Mouse (Mus musculus): Measurements from ENCODE around the gene Hoxb4. TPM values are rescaled to one million over a fixed set of nuclear protein-coding genes. Genes with fewer than 3 reads are reported as not detected.

Gene Hoxb4
- 7.9 and 10.2 TPM in 2 replicates for polyA plus RNA-seq (2012; ENCODE audit: insufficient read depth, insufficient read length, missing spikeins)

- peak within 1 kb of the TSS; percentile 78 for H3K4me3 ChIP-seq (ENCODE audit: insufficient read depth, low read length)
- peaks cover 3% of the 10 kb centered on the region for H3K4me1 ChIP-seq (ENCODE audit: control insufficient read depth, insufficient read depth, low read length)
- no peak for TF ChIP-seq CTCF (IDR thresholded peaks at IDR 0.05; ENCODE audit: low read depth, low read length)
- no peak for TF ChIP-seq POLR2A (IDR thresholded peaks at IDR 0.05; ENCODE audit: borderline replicate concordance, low read depth, low read length)
- peak within 1 kb of the TSS; percentile 62 for H3K27ac ChIP-seq (ENCODE audit: insufficient read depth, low read depth, low read length)
These were observed at the start of gene Hoxb4 for GRCm38 (mm10) chr11:96317608-96318367. Hoxb4 (plus strand) TSS chr11:96318267.

DNA sequence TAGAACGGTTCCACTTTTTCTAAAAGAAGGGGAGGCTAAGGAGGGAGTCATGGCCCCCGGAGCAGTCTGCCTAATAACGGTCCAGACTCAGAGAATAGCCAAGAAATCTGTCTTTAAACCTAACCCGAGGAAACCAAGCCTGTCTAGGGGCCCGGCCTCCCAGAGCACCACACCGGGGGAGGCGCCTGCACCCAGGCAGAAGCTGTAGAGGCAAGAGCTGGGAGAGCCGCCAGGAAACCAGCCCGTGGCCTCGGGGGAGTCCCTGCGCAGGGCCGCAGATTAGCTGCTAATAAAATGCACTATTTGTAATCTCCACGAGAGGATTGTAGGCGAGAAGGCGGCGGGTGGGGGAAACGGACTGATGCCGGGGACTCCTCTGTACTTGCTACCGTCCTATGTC, 48.2 kb upstream of the Hoxb4 start:
- H3K27ac ChIP-seq (ENCODE audit: insufficient read depth, low read depth, low read length), result no peak overlapping the region

GRCm38 (mm10) chr11:96270996-96271540, 47.0 kb upstream of the Hoxb4 start, which contains the start of gene Hoxb9:
Hoxb9 (plus strand) TSS chr11:96271457.
- H3K27ac ChIP-seq (ENCODE audit: insufficient read depth, low read depth, low read length), result no peak within 1 kb of the TSS
- H3K4me3 ChIP-seq (ENCODE audit: insufficient read depth, low read length), result no peak within 1 kb of the TSS

More for the DNA sequence above, 48.2 kb upstream of the Hoxb4 start:
- TF ChIP-seq POLR2A (IDR thresholded peaks at IDR 0.05; ENCODE audit: borderline replicate concordance, low read depth, low read length) (no peak), CTCF (IDR thresholded peaks at IDR 0.05; ENCODE audit: low read depth, low read length) (no peak)
- no peak overlapping the region for H3K4me3 ChIP-seq (ENCODE audit: insufficient read depth, low read length)
- no peaks in the 10 kb centered on the region for H3K4me1 ChIP-seq (ENCODE audit: control insufficient read depth, insufficient read depth, low read length)

DNA sequence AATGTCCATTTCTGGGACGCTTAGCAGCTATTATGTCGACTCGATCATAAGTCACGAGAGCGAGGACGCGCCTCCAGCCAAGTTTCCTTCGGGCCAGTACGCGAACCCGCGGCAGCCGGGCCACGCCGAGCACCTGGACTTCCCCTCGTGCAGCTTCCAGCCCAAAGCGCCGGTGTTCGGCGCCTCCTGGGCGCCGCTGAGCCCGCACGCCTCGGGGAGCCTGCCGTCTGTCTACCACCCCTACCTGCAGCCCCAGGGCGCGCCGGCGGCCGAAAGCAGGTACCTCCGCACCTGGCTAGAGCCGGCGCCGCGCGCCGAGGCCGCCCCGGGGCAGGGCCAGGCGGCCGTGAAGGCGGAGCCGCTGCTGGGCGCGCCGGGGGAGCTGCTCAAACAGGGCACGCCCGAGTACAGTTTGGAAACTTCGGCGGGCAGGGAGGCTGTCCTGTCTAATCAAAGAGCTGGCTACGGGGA, 46.5 kb upstream of the Hoxb4 start:
- Histone ChIP-seq H3K27ac (ENCODE audit: insufficient read depth, low read depth, low read length) (no peak overlapping the region), H3K4me1 (ENCODE audit: control insufficient read depth, insufficient read depth, low read length) (no peaks in the 10 kb centered on the region), H3K4me3 (ENCODE audit: insufficient read depth, low read length) (no peak overlapping the region)
- TF ChIP-seq POLR2A (IDR thresholded peaks at IDR 0.05; ENCODE audit: borderline replicate concordance, low read depth, low read length), result no peak

More at GRCm38 (mm10) chr11:96270996-96271540, 47.0 kb upstream of the Hoxb4 start, which contains the start of gene Hoxb9:
- H3K4me1 ChIP-seq (ENCODE audit: control insufficient read depth, insufficient read depth, low read length), result no peaks in the 10 kb centered on the region
- TF ChIP-seq POLR2A (IDR thresholded peaks at IDR 0.05; ENCODE audit: borderline replicate concordance, low read depth, low read length), result no peak
- no peak for TF ChIP-seq CTCF (IDR thresholded peaks at IDR 0.05; ENCODE audit: low read depth, low read length)

GRCm38 (mm10) chr11:96272024-96272921, 45.8 kb upstream of the Hoxb4 start:
- Histone ChIP-seq H3K4me3 (ENCODE audit: insufficient read depth, low read length) (no peak overlapping the region), H3K27ac (ENCODE audit: insufficient read depth, low read depth, low read length) (no peak overlapping the region), H3K4me1 (ENCODE audit: control insufficient read depth, insufficient read depth, low read length) (no peaks in the 10 kb centered on the region)
- no peak for TF ChIP-seq CTCF (IDR thresholded peaks at IDR 0.05; ENCODE audit: low read depth, low read length)
- no peak for TF ChIP-seq POLR2A (IDR thresholded peaks at IDR 0.05; ENCODE audit: borderline replicate concordance, low read depth, low read length)

DNA sequence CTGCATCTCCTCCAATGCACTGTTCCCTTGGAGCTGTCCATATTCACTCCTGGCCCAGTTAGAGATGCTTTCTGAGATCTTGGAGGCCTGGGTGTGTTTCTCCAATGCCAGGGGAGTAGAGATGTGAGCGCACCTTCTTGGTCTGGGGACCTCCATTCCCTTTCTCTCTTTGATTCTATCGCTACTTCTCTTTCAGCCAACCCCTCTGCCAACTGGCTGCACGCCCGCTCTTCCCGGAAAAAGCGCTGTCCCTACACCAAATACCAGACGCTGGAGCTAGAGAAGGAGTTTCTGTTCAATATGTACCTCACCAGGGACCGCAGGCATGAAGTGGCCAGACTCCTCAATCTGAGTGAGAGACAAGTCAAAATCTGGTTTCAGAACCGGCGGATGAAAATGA, 43.6 kb upstream of the Hoxb4 start:
- Histone ChIP-seq H3K4me3 (ENCODE audit: insufficient read depth, low read length) (no peak overlapping the region), H3K27ac (ENCODE audit: insufficient read depth, low read depth, low read length) (no peak overlapping the region), H3K4me1 (ENCODE audit: control insufficient read depth, insufficient read depth, low read length) (no peaks in the 10 kb centered on the region)
- TF ChIP-seq POLR2A (IDR thresholded peaks at IDR 0.05; ENCODE audit: borderline replicate concordance, low read depth, low read length) (no peak), CTCF (IDR thresholded peaks at IDR 0.05; ENCODE audit: low read depth, low read length) (no peak)

DNA sequence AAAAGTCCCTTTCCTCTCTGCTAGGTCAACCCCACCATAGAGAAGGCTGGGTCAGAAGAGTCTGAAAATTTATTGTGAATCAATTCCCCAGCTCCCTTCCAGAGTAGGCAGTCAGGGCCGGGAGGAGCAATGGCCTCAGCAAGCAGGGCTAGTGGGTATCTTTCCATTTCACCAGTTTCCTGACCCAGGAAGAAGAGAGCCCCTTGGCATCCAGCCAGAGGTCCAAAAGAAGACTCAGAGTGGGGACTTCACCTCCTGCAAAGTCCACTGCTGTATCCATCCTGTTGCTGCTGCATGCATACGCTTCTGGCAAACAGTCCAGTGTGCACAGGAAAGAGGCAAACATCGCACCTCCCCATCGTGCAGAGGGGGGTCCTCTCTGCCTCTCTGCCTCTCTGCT, 42.2 kb upstream of the Hoxb4 start:
- Histone ChIP-seq H3K4me3 (ENCODE audit: insufficient read depth, low read length) (no peak overlapping the region), H3K27ac (ENCODE audit: insufficient read depth, low read depth, low read length) (no peak overlapping the region), H3K4me1 (ENCODE audit: control insufficient read depth, insufficient read depth, low read length) (no peaks in the 10 kb centered on the region)
- TF ChIP-seq CTCF (IDR thresholded peaks at IDR 0.05; ENCODE audit: low read depth, low read length) (no peak), POLR2A (IDR thresholded peaks at IDR 0.05; ENCODE audit: borderline replicate concordance, low read depth, low read length) (no peak)

GRCm38 (mm10) chr11:96277151-96278044, 40.7 kb upstream of the Hoxb4 start:
- Histone ChIP-seq H3K4me1 (ENCODE audit: control insufficient read depth, insufficient read depth, low read length) (no peaks in the 10 kb centered on the region), H3K27ac (ENCODE audit: insufficient read depth, low read depth, low read length) (no peak overlapping the region), H3K4me3 (ENCODE audit: insufficient read depth, low read length) (no peak overlapping the region)
- TF ChIP-seq CTCF (IDR thresholded peaks at IDR 0.05; ENCODE audit: low read depth, low read length) (0 out of 2 replicates have a peak, but pooled peaks have one; percentile 8), POLR2A (IDR thresholded peaks at IDR 0.05; ENCODE audit: borderline replicate concordance, low read depth, low read length) (no peak)

DNA sequence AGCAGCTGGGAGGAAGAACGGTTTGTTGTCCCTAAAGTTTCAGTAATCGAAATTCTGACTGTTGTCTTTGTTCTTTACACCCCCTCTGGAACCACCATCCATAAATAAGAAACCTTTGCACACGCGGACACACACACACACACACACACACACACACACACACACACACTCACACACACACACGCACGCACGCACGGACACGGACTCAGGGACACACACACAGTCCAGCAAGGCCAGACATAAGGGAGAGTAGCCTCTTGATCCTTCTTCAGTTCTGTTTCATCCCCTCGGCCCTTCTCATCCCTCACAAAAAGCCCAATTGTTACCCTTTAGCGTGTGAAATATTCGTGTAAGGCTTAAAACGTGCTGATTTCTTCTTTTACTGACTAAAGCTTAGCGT, 39.7 kb upstream of the Hoxb4 start:
- Histone ChIP-seq H3K27ac (ENCODE audit: insufficient read depth, low read depth, low read length) (no peak overlapping the region), H3K4me1 (ENCODE audit: control insufficient read depth, insufficient read depth, low read length) (no peaks in the 10 kb centered on the region), H3K4me3 (ENCODE audit: insufficient read depth, low read length) (no peak overlapping the region)
- TF ChIP-seq CTCF (IDR thresholded peaks at IDR 0.05; ENCODE audit: low read depth, low read length) (no peak), POLR2A (IDR thresholded peaks at IDR 0.05; ENCODE audit: borderline replicate concordance, low read depth, low read length) (no peak)

Data from bone marrow macrophage, adult 2 months (primary cell).